Mouse (Mus musculus) E14TG2a.4 (cell line): ENCODE data around the gene Sf3b5.

ENCODE experiments used
- CTCF ChIP-seq: conservative IDR thresholded peaks from 2 replicates; pipeline ENCODE4 v1.5.1; 2014; ENCODE audit warnings: low read length
- NANOG ChIP-seq: IDR thresholded peaks from 2 replicates; pipeline ENCODE4 v1.6.1; 2014; ENCODE audit warnings: borderline replicate concordance, low read length, mixed read lengths
- POU5F1 ChIP-seq: IDR thresholded peaks from 2 replicates; pipeline ENCODE4 v1.6.1; 2014; ENCODE audit warnings: low read length, borderline replicate concordance

GRCm38 (mm10) chr10:13028215-13028614 is 23.1 kb downstream of the Sf3b5 start:
- TF ChIP-seq CTCF (no peak), NANOG (no peak), POU5F1 (no peak)
